Mouse (Mus musculus): ENCODE measurements around the gene Aqp5. TPM values are rescaled to one million over a fixed set of nuclear protein-coding genes. Genes with fewer than 3 reads are reported as not detected.

Gene Aqp5
- 0.28 and 0.36 TPM in 2 replicates for polyA plus RNA-seq (2014; fragmentation: Nextera tagmentation; extraction: Ambion mirVana)

DNA sequence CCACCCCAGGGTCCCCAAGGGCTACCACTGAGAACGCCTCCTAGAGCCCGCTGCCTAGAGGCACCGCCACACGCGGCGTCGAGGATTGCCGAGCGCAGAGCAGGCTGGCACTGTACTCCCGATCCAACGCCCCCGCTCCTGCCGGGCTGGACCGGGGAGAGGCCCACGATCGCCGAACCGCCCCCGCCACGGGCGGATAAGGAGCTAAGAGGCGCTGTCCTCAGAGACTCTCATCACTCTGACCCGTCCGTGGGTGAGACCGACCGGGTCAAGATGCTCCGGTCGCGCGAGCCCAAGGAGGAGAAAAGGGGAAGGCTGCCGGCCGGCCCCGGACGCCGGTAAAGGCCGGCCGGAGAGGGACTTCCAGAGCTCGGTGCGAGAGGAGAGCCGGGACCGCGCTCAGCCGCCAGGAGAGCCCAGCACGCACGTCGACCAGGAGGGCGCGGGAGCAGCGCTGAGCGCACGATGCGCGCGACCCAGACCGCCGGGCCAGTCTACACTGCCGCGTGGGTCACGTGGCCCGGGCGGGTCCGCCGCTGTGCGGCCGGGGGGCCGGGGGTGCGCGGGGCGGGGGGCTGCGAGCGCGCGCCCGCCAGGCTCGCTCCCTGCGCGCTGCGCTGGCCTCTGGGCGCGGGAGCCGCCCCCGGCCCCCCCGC is at the start of gene Aqp5:
TSS of gene Aqp5 (plus strand) at position 354 of the 656 bp plus-strand sequence.
- DNase-seq (ENCODE audit: low spot score) (peak; percentile 55), ATAC-seq (ENCODE audit: low FRiP score) (peak; percentile 74)
- Histone ChIP-seq H3K9ac (ENCODE audit: low read depth, low read length) (peak within 1 kb of the TSS; percentile 31; the same call in 1 of the 2 replicates), H3K4me1 (replicated peaks; ENCODE audit: control insufficient read depth, insufficient read depth, low read length) (no peaks in the 10 kb centered on the region; the same call in none of the 2 replicates), H3K27me3 (ENCODE audit: control insufficient read depth, insufficient read depth, low read length) (peaks cover 78% of the 10 kb centered on the region), H3K4me2 (replicated peaks; ENCODE audit: low read depth, low read length) (peak within 1 kb of the TSS; percentile 44), H3K27ac (ENCODE audit: low read depth, low read length) (no peak within 1 kb of the TSS), H3K4me3 (ENCODE audit: low read depth, low read length) (peak within 1 kb of the TSS; percentile 29), H3K9me3 (ENCODE audit: control insufficient read depth, low read length) (no peaks in the 10 kb centered on the region), H3K36me3 (ENCODE audit: control insufficient read depth, insufficient read depth, low read length) (no peaks in the 10 kb centered on the region)
- 2% methylated on average over 41 of the region's 83 CpGs for WGBS

DNA sequence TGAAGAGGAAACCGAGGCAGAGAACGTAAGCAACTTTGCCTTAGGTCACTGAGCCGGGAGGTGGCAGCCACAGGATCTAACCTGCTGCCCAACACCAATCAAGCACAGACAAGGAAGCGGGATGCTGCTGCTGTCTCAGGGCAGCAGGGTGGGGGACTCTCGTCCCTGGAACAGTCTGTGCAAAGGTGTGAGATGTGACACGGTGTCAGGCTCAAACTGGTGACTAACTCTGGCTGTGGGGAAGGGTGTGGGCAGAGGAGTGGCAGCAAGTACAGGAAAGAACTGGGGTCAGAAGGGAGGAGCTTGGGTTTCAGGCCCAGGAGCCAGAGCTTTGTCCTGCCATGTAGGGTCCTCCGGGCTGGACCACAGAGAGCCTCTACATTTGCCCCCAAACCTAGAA is 46.5 kb upstream of the Aqp5 start:
- no peaks in the 10 kb centered on the region for H3K27me3 ChIP-seq (ENCODE audit: control insufficient read depth, insufficient read depth, low read length)
- no peak overlapping the region for H3K4me2 ChIP-seq (replicated peaks; ENCODE audit: low read depth, low read length)
- no peaks in the 10 kb centered on the region for H3K9me3 ChIP-seq (ENCODE audit: control insufficient read depth, low read length)
- no peak overlapping the region for H3K4me3 ChIP-seq (ENCODE audit: low read depth, low read length)
- WGBS: 80% methylated on average over 7 of the region's 7 CpGs
- no peak for ATAC-seq (ENCODE audit: low FRiP score)
- no peak overlapping the region for H3K9ac ChIP-seq (ENCODE audit: low read depth, low read length)
- H3K4me1 ChIP-seq (replicated peaks; ENCODE audit: control insufficient read depth, insufficient read depth, low read length): no peaks in the 10 kb centered on the region
- no peak for DNase-seq (ENCODE audit: low spot score)
- no peaks in the 10 kb centered on the region for H3K36me3 ChIP-seq (ENCODE audit: control insufficient read depth, insufficient read depth, low read length)
- H3K27ac ChIP-seq (ENCODE audit: low read depth, low read length): no peak overlapping the region

- Histone ChIP-seq H3K9me3 (ENCODE audit: control insufficient read depth, low read length) (no peaks in the 10 kb centered on the region), H3K4me1 (replicated peaks; ENCODE audit: control insufficient read depth, insufficient read depth, low read length) (no peaks in the 10 kb centered on the region), H3K4me2 (replicated peaks; ENCODE audit: low read depth, low read length) (no peak overlapping the region), H3K4me3 (ENCODE audit: low read depth, low read length) (no peak overlapping the region), H3K36me3 (ENCODE audit: control insufficient read depth, insufficient read depth, low read length) (no peaks in the 10 kb centered on the region), H3K27me3 (ENCODE audit: control insufficient read depth, insufficient read depth, low read length) (no peaks in the 10 kb centered on the region), H3K9ac (ENCODE audit: low read depth, low read length) (no peak overlapping the region), H3K27ac (ENCODE audit: low read depth, low read length) (no peak overlapping the region)
- DNase-seq (ENCODE audit: low spot score): peak; percentile 34
- ATAC-seq (ENCODE audit: low FRiP score): no peak
- WGBS: 66% methylated on average over 11 of the region's 11 CpGs
Measured at GRCm38 (mm10) chr15:99546596-99546995, 44.0 kb upstream of the Aqp5 start.

GRCm38 (mm10) chr15:99547732-99548131 is 42.9 kb upstream of the Aqp5 start:
- Histone ChIP-seq H3K4me2 (replicated peaks; ENCODE audit: low read depth, low read length) (no peak overlapping the region), H3K4me3 (ENCODE audit: low read depth, low read length) (no peak overlapping the region), H3K9me3 (ENCODE audit: control insufficient read depth, low read length) (no peaks in the 10 kb centered on the region), H3K27me3 (ENCODE audit: control insufficient read depth, insufficient read depth, low read length) (no peaks in the 10 kb centered on the region), H3K9ac (ENCODE audit: low read depth, low read length) (no peak overlapping the region), H3K4me1 (replicated peaks; ENCODE audit: control insufficient read depth, insufficient read depth, low read length) (no peaks in the 10 kb centered on the region), H3K36me3 (ENCODE audit: control insufficient read depth, insufficient read depth, low read length) (no peaks in the 10 kb centered on the region), H3K27ac (ENCODE audit: low read depth, low read length) (no peak overlapping the region)
- 87% methylated on average over 6 of the region's 6 CpGs for WGBS
- ATAC-seq (ENCODE audit: low FRiP score) (no peak), DNase-seq (ENCODE audit: low spot score) (no peak)

DNA sequence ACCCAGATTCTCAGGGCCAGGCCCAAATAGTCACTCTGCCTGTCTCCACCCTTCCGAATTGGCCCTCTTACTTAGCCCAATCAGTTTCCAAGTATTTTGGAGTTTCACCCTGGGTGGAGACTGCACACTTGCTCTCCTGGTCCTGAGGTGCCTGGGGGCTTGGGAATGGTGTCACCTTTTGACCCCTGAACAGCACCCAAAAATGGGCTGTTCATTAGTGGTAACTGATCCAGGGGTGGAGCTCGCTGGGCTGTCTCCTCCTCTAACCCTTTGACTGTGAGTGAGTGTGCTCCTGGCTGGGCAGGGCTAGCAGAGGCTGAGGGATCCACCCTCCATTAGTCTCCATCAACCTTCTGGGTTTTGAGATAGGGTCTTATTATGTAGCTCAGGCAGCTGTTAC is 40.7 kb upstream of the Aqp5 start:
- no peak for ATAC-seq (ENCODE audit: low FRiP score)
- Histone ChIP-seq H3K4me1 (replicated peaks; ENCODE audit: control insufficient read depth, insufficient read depth, low read length) (no peaks in the 10 kb centered on the region), H3K27ac (ENCODE audit: low read depth, low read length) (no peak overlapping the region), H3K4me3 (ENCODE audit: low read depth, low read length) (no peak overlapping the region), H3K36me3 (ENCODE audit: control insufficient read depth, insufficient read depth, low read length) (no peaks in the 10 kb centered on the region), H3K9ac (ENCODE audit: low read depth, low read length) (no peak overlapping the region), H3K27me3 (ENCODE audit: control insufficient read depth, insufficient read depth, low read length) (no peaks in the 10 kb centered on the region), H3K9me3 (ENCODE audit: control insufficient read depth, low read length) (no peaks in the 10 kb centered on the region), H3K4me2 (replicated peaks; ENCODE audit: low read depth, low read length) (no peak overlapping the region)
- 52% methylated on average over 2 of the region's 2 CpGs for WGBS
- DNase-seq (ENCODE audit: low spot score): no peak

GRCm38 (mm10) chr15:99553767-99554166 is 36.8 kb upstream of the Aqp5 start:
- Histone ChIP-seq H3K36me3 (ENCODE audit: control insufficient read depth, insufficient read depth, low read length) (no peaks in the 10 kb centered on the region), H3K27me3 (ENCODE audit: control insufficient read depth, insufficient read depth, low read length) (no peaks in the 10 kb centered on the region), H3K4me1 (replicated peaks; ENCODE audit: control insufficient read depth, insufficient read depth, low read length) (no peaks in the 10 kb centered on the region), H3K9me3 (ENCODE audit: control insufficient read depth, low read length) (no peaks in the 10 kb centered on the region), H3K4me2 (replicated peaks; ENCODE audit: low read depth, low read length) (no peak overlapping the region), H3K9ac (ENCODE audit: low read depth, low read length) (no peak overlapping the region), H3K27ac (ENCODE audit: low read depth, low read length) (no peak overlapping the region), H3K4me3 (ENCODE audit: low read depth, low read length) (no peak overlapping the region)
- DNase-seq (ENCODE audit: low spot score) (no peak), ATAC-seq (ENCODE audit: low FRiP score) (no peak)
- 71% methylated on average over 6 of the region's 6 CpGs for WGBS

DNA sequence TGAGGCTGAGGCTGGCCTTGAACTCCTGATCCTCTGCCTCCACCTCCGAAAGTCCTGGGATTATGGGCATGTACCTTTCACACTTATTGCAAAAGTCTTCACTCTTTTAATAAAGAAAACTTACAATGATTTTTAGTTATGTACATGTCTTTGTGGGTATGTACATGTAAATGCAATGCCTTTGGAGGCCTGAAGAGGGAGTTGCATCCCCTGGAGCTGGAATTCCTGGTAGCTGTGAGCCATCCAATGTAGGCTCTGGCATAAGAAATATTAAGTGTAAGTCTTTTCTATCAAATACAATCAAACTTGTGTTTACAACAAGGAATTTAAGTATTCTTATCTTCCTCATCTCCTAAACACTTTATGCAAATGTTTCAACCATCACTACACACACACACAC is 31.6 kb upstream of the Aqp5 start:
- Histone ChIP-seq H3K36me3 (ENCODE audit: control insufficient read depth, insufficient read depth, low read length) (no peaks in the 10 kb centered on the region), H3K4me3 (ENCODE audit: low read depth, low read length) (no peak overlapping the region), H3K4me2 (replicated peaks; ENCODE audit: low read depth, low read length) (no peak overlapping the region), H3K27ac (ENCODE audit: low read depth, low read length) (no peak overlapping the region), H3K27me3 (ENCODE audit: control insufficient read depth, insufficient read depth, low read length) (no peaks in the 10 kb centered on the region), H3K9me3 (ENCODE audit: control insufficient read depth, low read length) (no peaks in the 10 kb centered on the region), H3K9ac (ENCODE audit: low read depth, low read length) (no peak overlapping the region), H3K4me1 (replicated peaks; ENCODE audit: control insufficient read depth, insufficient read depth, low read length) (no peaks in the 10 kb centered on the region)
- DNase-seq (ENCODE audit: low spot score) (no peak), ATAC-seq (ENCODE audit: low FRiP score) (no peak)
- 92% methylated on average over 1 of the region's 1 CpGs for WGBS

GRCm38 (mm10) chr15:99560246-99560645 is 30.3 kb upstream of the Aqp5 start:
- DNase-seq (ENCODE audit: low spot score) (no peak), ATAC-seq (ENCODE audit: low FRiP score) (no peak)
- no peaks in the 10 kb centered on the region for H3K36me3 ChIP-seq (ENCODE audit: control insufficient read depth, insufficient read depth, low read length)
- no peak overlapping the region for H3K9ac ChIP-seq (ENCODE audit: low read depth, low read length)
- H3K9me3 ChIP-seq (ENCODE audit: control insufficient read depth, low read length): no peaks in the 10 kb centered on the region
- H3K4me1 ChIP-seq (replicated peaks; ENCODE audit: control insufficient read depth, insufficient read depth, low read length): no peaks in the 10 kb centered on the region
- 86% methylated on average over 10 of the region's 10 CpGs for WGBS
- H3K27me3 ChIP-seq (ENCODE audit: control insufficient read depth, insufficient read depth, low read length): no peaks in the 10 kb centered on the region
- no peak overlapping the region for H3K4me3 ChIP-seq (ENCODE audit: low read depth, low read length)
- H3K4me2 ChIP-seq (replicated peaks; ENCODE audit: low read depth, low read length): no peak overlapping the region
- H3K27ac ChIP-seq (ENCODE audit: low read depth, low read length): no peak overlapping the region

GRCm38 (mm10) chr15:99567371-99567770 is 23.2 kb upstream of the Aqp5 start:
- Histone ChIP-seq H3K4me1 (replicated peaks; ENCODE audit: control insufficient read depth, insufficient read depth, low read length) (no peaks in the 10 kb centered on the region), H3K27me3 (ENCODE audit: control insufficient read depth, insufficient read depth, low read length) (no peaks in the 10 kb centered on the region), H3K36me3 (ENCODE audit: control insufficient read depth, insufficient read depth, low read length) (no peaks in the 10 kb centered on the region), H3K27ac (ENCODE audit: low read depth, low read length) (no peak overlapping the region), H3K4me3 (ENCODE audit: low read depth, low read length) (no peak overlapping the region), H3K9me3 (ENCODE audit: control insufficient read depth, low read length) (no peaks in the 10 kb centered on the region), H3K9ac (ENCODE audit: low read depth, low read length) (no peak overlapping the region), H3K4me2 (replicated peaks; ENCODE audit: low read depth, low read length) (no peak overlapping the region)
- ATAC-seq (ENCODE audit: low FRiP score) (no peak), DNase-seq (ENCODE audit: low spot score) (no peak)
- WGBS: 75% methylated on average over 4 of the region's 4 CpGs

Measured in hindbrain, embryonic 11.5 days (tissue).